Mouse (Mus musculus) G1E (cell line): ENCODE data around the gene Dbn1. TPM values are rescaled to one million over a fixed set of nuclear protein-coding genes. Genes with fewer than 3 reads are reported as not detected.

Source experiments
- ATAC-seq: 2 replicates; pipeline ENCODE4 v1.8.0; 2016; ENCODE audit warnings: mild to moderate bottlenecking; ENCODE audit not compliant: insufficient number of reproducible peaks, poor library complexity, low FRiP score, severe bottlenecking; ENCODE audit errors: extremely low read depth
- DNase-seq: peaks from one replicate; pipeline ENCODE4 v3.0.0; 2012; ENCODE audit warnings: low spot score
- H3K27me3 ChIP-seq: 2 replicates; pipeline ENCODE4 v1.6.1; 2012; ENCODE audit warnings: mild to moderate bottlenecking, low read length, inconsistent platforms; ENCODE audit not compliant: insufficient read depth
- H3K36me3 ChIP-seq: replicated peaks from 2 replicates; pipeline ENCODE3; 2012; ENCODE audit warnings: mild to moderate bottlenecking, inconsistent platforms
- H3K4me1 ChIP-seq: 2 replicates; pipeline ENCODE4 v1.6.1; 2012; ENCODE audit warnings: low read depth, low read length, inconsistent platforms, mixed read lengths; ENCODE audit not compliant: insufficient read depth
- H3K4me3 ChIP-seq: 2 replicates; pipeline ENCODE4 v1.5.1; 2012; ENCODE audit warnings: low read depth, mild to moderate bottlenecking, inconsistent platforms, low read length, moderate library complexity, mixed read lengths
- H3K9me3 ChIP-seq: replicated peaks from 2 replicates; pipeline ENCODE4 v1.6.1; 2012; ENCODE audit warnings: inconsistent platforms
- CTCF ChIP-seq: IDR thresholded peaks from 2 replicates; pipeline ENCODE4 v1.5.1; 2012; ENCODE audit warnings: low read depth, low read length, inconsistent platforms, mixed read lengths
- GATA1 ChIP-seq: IDR thresholded peaks from 2 replicates; pipeline ENCODE4 v1.6.1; 2012; ENCODE audit warnings: borderline replicate concordance, low read length, inconsistent platforms, mixed read lengths
- GATA2 ChIP-seq: IDR thresholded peaks from 2 replicates; pipeline ENCODE4 v1.6.1; 2012; ENCODE audit warnings: low read depth, low read length, inconsistent platforms, borderline replicate concordance
- POLR2AphosphoS5 ChIP-seq: IDR thresholded peaks from 2 replicates; pipeline ENCODE4 v1.6.1; 2012; ENCODE audit warnings: low read depth, low read length, inconsistent platforms; ENCODE audit not compliant: insufficient replicate concordance
- TAL1 ChIP-seq: conservative IDR thresholded peaks from 2 replicates; pipeline ENCODE4 v1.6.1; 2012; ENCODE audit warnings: low read depth, low read length, inconsistent platforms, mixed read lengths
- polyA plus RNA-seq: library from polyadenylated mRNA; stranded (reverse); fragments of >175 nt; gene quantifications from 2 replicates; pipeline ENCODE4 v1.2.3, GENCODE M21; 2012
- total RNA-seq, 2 experiments: library from RNA; stranded (forward) in 1 of 2; stranded (reverse) in 1 of 2; fragments of 200-1000 nt in 1 of 2; fragments of >200 nt in 1 of 2; fragmentation: Nextera tagmentation in 1 of 2; gene quantifications; 2 replicates each; pipeline ENCODE4 v1.2.3; 2014 to 2017

Gene Dbn1
- total and polyA plus RNA-seq, 3 experiments, result 0.25 to 0.33 TPM; not detected in 1

DNA sequence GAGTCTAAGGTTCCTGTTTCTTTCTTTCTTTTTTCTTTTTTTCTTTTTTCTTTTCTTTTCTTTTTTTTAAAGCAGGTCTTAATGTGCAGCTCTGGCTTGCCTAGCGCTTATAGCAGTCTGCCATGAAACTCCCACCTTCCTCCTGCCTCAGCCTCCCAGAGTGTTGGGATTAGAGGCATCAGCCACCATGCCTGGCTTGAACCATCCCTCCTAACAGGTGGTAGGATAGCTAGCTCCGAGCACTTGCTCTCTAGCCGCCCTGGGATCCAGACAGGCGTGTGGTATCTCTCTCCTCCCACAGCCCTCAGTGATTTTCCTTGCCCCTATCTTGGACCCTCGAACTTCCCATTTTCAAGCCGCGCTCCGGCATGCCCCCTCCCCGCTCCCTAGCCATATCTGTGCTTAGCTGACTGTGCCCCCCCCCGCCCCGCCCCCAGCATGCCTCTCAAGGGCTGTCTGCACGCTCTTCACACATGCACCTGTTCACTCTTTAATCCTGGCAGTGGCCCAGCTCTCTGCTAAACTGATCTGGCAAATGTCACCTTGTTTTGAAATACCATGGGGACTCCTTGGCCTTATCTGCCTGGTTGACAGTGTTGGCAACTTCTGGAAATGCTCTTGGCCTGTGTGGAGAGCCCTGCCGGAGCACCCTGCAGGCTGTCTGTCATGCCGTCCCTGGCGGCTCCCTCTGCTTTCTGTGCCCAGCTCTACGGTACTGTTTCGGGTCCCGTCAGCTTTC is 7.1 kb upstream of the Dbn1 start:
- Histone ChIP-seq H3K9me3 (no peaks in the 10 kb centered on the region), H3K27me3 (peaks cover 43% of the 10 kb centered on the region), H3K4me3 (no peak overlapping the region), H3K4me1 (peaks cover 2% of the 10 kb centered on the region; the same call in 1 of the 2 replicates), H3K36me3 (peaks cover 19% of the 10 kb centered on the region)
- TF ChIP-seq POLR2AphosphoS5 (no peak), CTCF (no peak), TAL1 (no peak), GATA2 (no peak), GATA1 (no peak)
- DNase-seq (no peak), ATAC-seq (no peak)

DNA sequence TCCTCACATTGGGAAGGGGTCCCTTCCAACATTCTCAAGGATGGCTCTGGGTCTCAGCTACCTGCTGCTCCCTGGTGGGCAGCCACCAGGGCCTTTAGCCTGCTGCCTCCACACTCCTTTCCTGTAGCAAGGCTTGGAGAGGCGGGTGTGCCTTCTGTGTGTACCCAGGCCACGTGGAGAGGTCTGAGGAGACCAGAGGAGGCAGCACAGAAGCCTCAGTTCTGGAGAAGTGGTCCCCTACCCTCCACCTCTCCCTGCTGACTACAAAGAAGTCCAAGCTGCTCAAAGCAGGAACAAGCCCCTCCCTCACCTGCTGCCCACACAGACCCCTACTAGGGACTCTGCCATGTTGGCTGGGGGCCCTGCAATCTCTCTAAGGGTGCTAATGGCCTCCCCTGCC is 6.3 kb upstream of the Dbn1 start:
- H3K4me1 ChIP-seq, result peaks cover 2% of the 10 kb centered on the region; the same call in 1 of the 2 replicates
- peaks cover 48% of the 10 kb centered on the region for H3K27me3 ChIP-seq
- ATAC-seq (no peak), DNase-seq (no peak)
- H3K36me3 ChIP-seq, result peaks cover 14% of the 10 kb centered on the region
- TF ChIP-seq GATA2 (no peak), POLR2AphosphoS5 (no peak), CTCF (no peak), TAL1 (no peak)
- H3K4me3 ChIP-seq, result no peak overlapping the region
- H3K9me3 ChIP-seq, result no peaks in the 10 kb centered on the region

DNA sequence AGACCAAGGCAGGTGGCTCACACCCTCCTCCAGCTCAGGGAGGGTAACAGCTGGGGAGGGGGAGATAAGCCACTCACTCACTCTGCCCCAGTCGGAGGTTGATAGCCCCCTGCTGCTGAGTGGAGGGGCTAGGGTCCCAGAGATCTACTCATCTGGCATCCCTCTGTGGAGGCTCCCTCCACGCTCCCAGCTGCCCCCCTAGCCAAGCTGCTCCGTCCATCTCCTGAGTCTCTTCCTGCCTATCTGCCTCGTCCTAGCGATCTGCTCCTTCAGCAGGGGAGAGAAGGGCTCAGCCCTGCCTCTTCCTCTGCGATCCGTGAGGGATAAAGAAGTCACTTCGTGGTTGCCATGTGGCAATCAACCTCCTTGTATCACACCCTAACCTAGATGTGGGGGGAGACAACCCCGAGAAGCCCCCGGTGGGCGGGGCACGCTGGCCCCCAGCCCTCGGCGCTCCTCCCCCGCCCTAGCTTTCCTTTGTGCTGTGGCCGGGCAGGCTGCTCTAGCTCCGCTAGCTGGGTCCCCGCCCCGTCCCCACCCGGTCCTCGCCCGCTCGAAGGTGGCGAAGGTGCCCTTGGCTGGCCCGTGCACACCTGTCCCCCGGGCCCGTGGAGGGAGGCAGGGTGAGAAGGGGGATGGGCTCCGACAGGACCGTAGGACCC is 864 bp downstream of the Dbn1 start:
- DNase-seq, result no peak
- no peaks in the 10 kb centered on the region for H3K9me3 ChIP-seq
- TF ChIP-seq POLR2AphosphoS5 (no peak), GATA1 (no peak), CTCF (no peak), TAL1 (no peak), GATA2 (no peak)
- no peaks in the 10 kb centered on the region for H3K36me3 ChIP-seq
- H3K27me3 ChIP-seq, result peaks cover 81% of the 10 kb centered on the region
- H3K4me1 ChIP-seq, result peaks cover 3% of the 10 kb centered on the region; the same call in 1 of the 2 replicates
- ATAC-seq, result no peak
- H3K4me3 ChIP-seq, result peak overlapping the region; percentile 34; the same call in 1 of the 2 replicates

DNA sequence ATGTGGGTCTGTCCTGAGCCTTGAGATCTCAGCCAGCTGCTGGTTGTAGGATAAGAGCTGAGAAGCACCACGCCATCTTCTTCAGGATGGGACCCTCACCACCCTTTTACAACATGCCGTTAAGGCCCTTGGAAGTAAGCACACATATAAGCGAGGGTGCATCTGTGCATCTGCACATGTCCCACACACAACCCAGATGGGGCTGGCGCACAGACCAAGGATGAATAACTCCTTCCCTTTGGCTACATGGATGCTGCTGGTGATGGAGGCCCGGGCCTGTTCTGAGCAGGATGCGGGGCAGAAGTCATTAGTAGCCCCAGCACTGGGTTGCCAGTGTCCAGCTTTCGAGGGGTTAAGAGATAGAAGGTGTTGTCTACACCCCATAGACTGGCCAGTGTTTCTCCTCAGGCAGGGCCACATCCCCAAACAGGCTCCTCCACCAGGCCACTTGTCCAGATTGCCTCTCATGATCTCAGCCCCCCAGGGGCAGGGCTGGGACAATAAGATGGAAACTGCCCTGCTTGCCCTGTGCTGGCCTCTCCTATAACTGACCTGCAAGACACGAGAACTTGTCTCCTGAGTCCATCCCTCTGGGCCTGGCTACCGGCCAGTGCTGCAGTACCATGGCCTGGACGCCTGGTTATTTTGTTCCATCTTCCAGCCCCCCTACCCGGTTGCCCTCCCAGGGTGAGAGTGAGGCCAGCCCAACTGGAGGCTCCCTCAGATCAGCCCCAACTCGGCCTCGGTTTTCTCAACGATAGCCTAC is 1.7 kb downstream of the Dbn1 start:
- ATAC-seq (no peak), DNase-seq (no peak)
- Histone ChIP-seq H3K4me1 (peaks cover 3% of the 10 kb centered on the region; the same call in 1 of the 2 replicates), H3K9me3 (no peaks in the 10 kb centered on the region), H3K4me3 (no peak overlapping the region), H3K27me3 (peaks cover 81% of the 10 kb centered on the region), H3K36me3 (no peaks in the 10 kb centered on the region)
- no peak for TF ChIP-seq CTCF
- TF ChIP-seq GATA2, result no peak
- no peak for TF ChIP-seq TAL1
- no peak for TF ChIP-seq POLR2AphosphoS5
- TF ChIP-seq GATA1, result no peak

DNA sequence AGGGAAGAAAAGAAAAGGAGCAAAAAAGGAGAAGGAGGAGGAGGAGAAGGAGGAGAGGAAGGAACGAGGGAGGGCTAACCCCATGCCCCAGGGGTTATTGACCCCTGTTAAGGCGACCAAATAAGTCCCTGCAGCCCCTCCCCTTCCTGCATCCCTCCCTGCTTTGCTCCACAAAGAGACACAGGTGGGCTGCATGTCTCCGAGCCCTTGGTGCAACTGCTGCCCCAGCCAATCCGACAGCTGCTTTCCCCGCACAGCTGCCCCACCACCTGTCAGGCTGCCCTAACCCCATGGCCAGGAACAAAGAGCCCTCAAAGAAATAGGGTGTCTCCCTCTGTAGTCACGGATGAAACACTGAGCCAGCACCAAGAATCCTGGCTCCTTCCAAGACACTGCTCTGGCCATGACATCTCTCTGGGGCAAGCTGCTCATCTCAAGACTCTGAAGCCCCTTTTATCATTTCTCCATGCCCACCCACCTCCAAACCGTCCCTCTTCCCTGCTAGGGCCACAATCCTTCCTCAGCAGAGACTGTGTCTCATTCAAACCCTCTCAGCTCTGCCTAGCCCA is 3.3 kb downstream of the Dbn1 start:
- H3K4me3 ChIP-seq, result no peak overlapping the region
- H3K9me3 ChIP-seq, result no peaks in the 10 kb centered on the region
- peaks cover 87% of the 10 kb centered on the region for H3K27me3 ChIP-seq
- peaks cover 3% of the 10 kb centered on the region; the same call in 1 of the 2 replicates for H3K4me1 ChIP-seq
- no peak for TF ChIP-seq GATA2
- TF ChIP-seq TAL1, result no peak
- TF ChIP-seq POLR2AphosphoS5, result no peak
- no peak for TF ChIP-seq GATA1
- TF ChIP-seq CTCF, result no peak
- H3K36me3 ChIP-seq, result no peaks in the 10 kb centered on the region
- no peak for DNase-seq
- no peak; the same call in 1 of the 2 replicates for ATAC-seq

DNA sequence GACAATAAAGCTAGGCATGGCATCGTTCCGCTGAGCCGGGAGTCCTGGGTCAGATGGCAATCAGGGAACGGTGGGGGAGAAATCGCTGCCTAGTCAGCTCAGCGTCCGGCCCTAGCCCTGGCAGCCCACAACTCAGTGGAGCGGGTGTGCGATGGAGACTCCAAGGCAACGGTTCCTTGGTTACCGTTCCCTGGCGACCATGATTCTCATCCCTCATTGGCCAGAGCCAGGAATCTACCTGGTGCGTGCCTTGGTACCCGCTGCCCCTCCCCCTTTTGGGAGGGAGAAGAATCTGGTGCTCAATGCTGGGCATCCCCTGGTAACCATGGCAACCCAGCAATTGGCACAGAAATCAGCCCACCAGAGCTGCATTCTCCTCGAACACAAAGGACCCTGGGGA is 4.3 kb downstream of the Dbn1 start:
- Histone ChIP-seq H3K9me3 (no peaks in the 10 kb centered on the region), H3K4me1 (peaks cover 3% of the 10 kb centered on the region; the same call in 1 of the 2 replicates), H3K4me3 (no peak overlapping the region), H3K36me3 (no peaks in the 10 kb centered on the region), H3K27me3 (peaks cover 88% of the 10 kb centered on the region)
- no peak for ATAC-seq
- DNase-seq, result no peak
- TF ChIP-seq POLR2AphosphoS5, result no peak
- TF ChIP-seq GATA1, result no peak
- TF ChIP-seq TAL1, result no peak
- no peak for TF ChIP-seq GATA2
- no peak for TF ChIP-seq CTCF
